Mouse (Mus musculus): ENCODE measurements at regions not wholly inside any gene's neighbourhood (a gene's known extent, or its start where the extent isn't known, plus 50 kb on each side); places are given as distances from the start of the nearest gene placed in this dataset.

DNA sequence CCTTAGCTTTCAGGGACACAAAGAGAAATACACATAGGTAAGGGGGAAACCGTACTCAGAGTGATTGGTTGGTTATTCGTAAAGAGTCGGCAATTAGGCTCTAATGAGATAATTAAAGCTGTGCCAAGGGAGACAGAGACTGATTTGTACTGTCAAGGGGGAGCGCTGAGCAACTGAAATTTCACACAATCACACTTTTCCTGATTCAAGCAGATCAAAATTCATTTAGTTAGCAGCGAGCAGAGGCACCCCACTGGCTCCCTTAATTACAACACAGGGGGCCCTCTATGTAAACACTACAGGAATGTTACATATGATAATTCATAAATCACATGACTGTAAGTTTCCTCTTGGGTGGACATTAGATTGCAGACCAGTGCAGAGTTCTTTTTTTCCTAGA is 180.5 kb downstream of the Phlda1 start:
- H3K27ac ChIP-seq, result no peak overlapping the region
- 0 out of 2 replicates have a peak, but pooled peaks have one; percentile 74 for ATAC-seq (replicated peaks)

GRCm38 (mm10) chr10:111689587-111689986 is 183.5 kb downstream of the Phlda1 start:
- no peak overlapping the region for H3K4me3 ChIP-seq
- ATAC-seq (replicated peaks), result no peak
- H3K27ac ChIP-seq, result no peak overlapping the region
- no peak overlapping the region for H3K4me2 ChIP-seq
- WGBS, result 77% methylated on average over 10 of the region's 10 CpGs
- no peaks in the 10 kb centered on the region for H3K9me3 ChIP-seq
- H3K27me3 ChIP-seq (replicated peaks), result no peaks in the 10 kb centered on the region; the same call in 1 of the 2 replicates
- no peak overlapping the region for H3K9ac ChIP-seq
- no peaks in the 10 kb centered on the region for H3K36me3 ChIP-seq (replicated peaks)
- peaks cover 10% of the 10 kb centered on the region for H3K4me1 ChIP-seq

More for the DNA sequence above, 180.5 kb downstream of the Phlda1 start:
- no peak overlapping the region for H3K4me3 ChIP-seq
- H3K27me3 ChIP-seq (replicated peaks), result no peaks in the 10 kb centered on the region; the same call in 1 of the 2 replicates
- H3K9me3 ChIP-seq, result no peaks in the 10 kb centered on the region
- no peak overlapping the region for H3K4me2 ChIP-seq
- peaks cover 2% of the 10 kb centered on the region; the same call in 1 of the 2 replicates for H3K4me1 ChIP-seq
- no peak overlapping the region for H3K9ac ChIP-seq
- 44% methylated on average over 5 of the region's 5 CpGs for WGBS
- H3K36me3 ChIP-seq (replicated peaks), result no peaks in the 10 kb centered on the region

GRCm38 (mm10) chr10:111693762-111694161 is 187.7 kb downstream of the Phlda1 start:
- H3K4me1 ChIP-seq, result peaks cover 12% of the 10 kb centered on the region
- H3K27me3 ChIP-seq (replicated peaks), result no peaks in the 10 kb centered on the region
- H3K9me3 ChIP-seq, result no peaks in the 10 kb centered on the region
- peak overlapping the region; percentile 71 for H3K27ac ChIP-seq
- no peak overlapping the region for H3K4me3 ChIP-seq
- no peaks in the 10 kb centered on the region for H3K36me3 ChIP-seq (replicated peaks)
- H3K4me2 ChIP-seq, result no peak overlapping the region
- ATAC-seq (replicated peaks), result no peak
- no peak overlapping the region for H3K9ac ChIP-seq

- Histone ChIP-seq H3K27me3 (replicated peaks) (no peaks in the 10 kb centered on the region), H3K4me2 (no peak overlapping the region), H3K9me3 (no peaks in the 10 kb centered on the region), H3K4me1 (peaks cover 12% of the 10 kb centered on the region), H3K4me3 (no peak overlapping the region), H3K9ac (no peak overlapping the region), H3K27ac (peak overlapping the region; percentile 71), H3K36me3 (replicated peaks) (no peaks in the 10 kb centered on the region)
- WGBS, result 59% methylated on average over 6 of the region's 6 CpGs
- peak; percentile 94 for ATAC-seq (replicated peaks)
Observed at GRCm38 (mm10) chr10:111694227-111695200, 188.4 kb downstream of the Phlda1 start.

DNA sequence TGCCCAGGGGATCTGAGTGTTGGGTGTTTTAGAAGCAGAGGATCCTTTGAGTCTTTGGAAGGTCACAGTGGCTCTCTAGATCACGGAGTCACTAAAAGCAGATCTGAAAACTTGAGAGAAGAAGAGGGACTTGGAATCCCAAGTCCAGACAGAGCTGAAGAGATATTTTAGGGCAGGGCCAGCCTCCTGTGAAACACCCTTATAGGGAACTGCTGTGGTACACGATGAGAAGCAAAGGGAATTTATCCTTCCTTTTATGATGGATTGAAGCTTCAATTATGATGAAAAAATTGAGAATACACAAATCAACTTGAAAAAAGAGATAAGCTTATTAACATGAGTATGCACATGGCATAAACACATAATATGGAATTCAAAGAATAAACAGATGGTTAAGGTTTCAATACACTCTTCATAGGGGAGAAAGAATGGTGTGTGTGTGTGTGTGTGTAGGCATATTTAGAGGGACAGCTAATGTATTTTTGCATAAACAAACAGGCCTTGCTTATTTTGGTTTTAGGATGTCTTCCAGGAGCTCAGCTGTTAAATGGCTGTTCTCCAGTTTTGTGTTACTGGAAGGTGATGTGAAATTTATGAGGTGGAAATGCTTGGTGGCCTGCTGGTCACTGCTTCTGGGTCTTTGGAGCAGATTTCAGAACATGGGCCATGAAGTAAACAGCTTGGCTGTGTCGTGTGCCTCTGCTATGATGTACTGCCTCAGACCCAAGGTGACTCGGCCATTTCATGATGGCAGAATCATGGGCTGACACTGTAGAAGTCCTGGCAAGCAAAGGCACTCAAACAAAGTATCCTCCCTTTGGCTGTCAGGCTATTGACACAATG is 190.1 kb downstream of the Phlda1 start:
- WGBS, result 81% methylated on average over 4 of the region's 4 CpGs
- no peaks in the 10 kb centered on the region for H3K9me3 ChIP-seq
- H3K4me3 ChIP-seq, result no peak overlapping the region
- no peaks in the 10 kb centered on the region for H3K36me3 ChIP-seq (replicated peaks)
- H3K4me2 ChIP-seq, result no peak overlapping the region
- H3K27ac ChIP-seq, result no peak overlapping the region
- no peak for ATAC-seq (replicated peaks)
- no peaks in the 10 kb centered on the region for H3K27me3 ChIP-seq (replicated peaks)
- H3K9ac ChIP-seq, result no peak overlapping the region
- H3K4me1 ChIP-seq, result peaks cover 12% of the 10 kb centered on the region

DNA sequence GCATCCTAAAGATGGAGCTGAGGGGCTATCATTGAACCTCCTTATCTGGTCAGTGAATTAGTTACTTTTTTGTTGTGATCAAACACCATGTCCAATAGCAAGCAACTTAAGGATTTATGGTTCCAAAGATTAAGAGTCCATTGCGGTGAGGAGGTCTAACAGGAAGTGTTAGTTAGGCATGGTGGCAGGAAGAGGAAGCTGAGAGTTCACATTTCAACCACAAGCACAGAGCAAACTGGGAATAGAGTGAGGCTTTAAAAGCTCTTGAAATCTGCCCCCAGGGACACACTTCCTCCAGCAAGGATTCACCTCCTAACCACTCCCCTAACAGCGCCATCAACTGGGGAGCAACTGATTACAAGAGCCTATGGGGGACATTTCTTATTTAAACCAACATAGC is 190.9 kb downstream of the Phlda1 start:
- Histone ChIP-seq H3K4me3 (no peak overlapping the region), H3K27ac (no peak overlapping the region), H3K36me3 (replicated peaks) (no peaks in the 10 kb centered on the region), H3K27me3 (replicated peaks) (no peaks in the 10 kb centered on the region), H3K9me3 (no peaks in the 10 kb centered on the region), H3K9ac (no peak overlapping the region), H3K4me2 (no peak overlapping the region), H3K4me1 (peaks cover 12% of the 10 kb centered on the region)
- WGBS, result 95% methylated on average over 2 of the region's 2 CpGs
- ATAC-seq (replicated peaks), result no peak

GRCm38 (mm10) chr10:111699557-111700508 is 193.7 kb downstream of the Phlda1 start:
- peak; percentile 68; the same call in 1 of the 2 replicates for ATAC-seq (replicated peaks)
- Histone ChIP-seq H3K27ac (peak overlapping the region; percentile 62), H3K4me2 (no peak overlapping the region), H3K4me3 (no peak overlapping the region), H3K27me3 (replicated peaks) (no peaks in the 10 kb centered on the region), H3K9ac (no peak overlapping the region), H3K9me3 (no peaks in the 10 kb centered on the region), H3K36me3 (replicated peaks) (no peaks in the 10 kb centered on the region), H3K4me1 (peaks cover 2% of the 10 kb centered on the region)
- 61% methylated on average over 16 of the region's 16 CpGs for WGBS

- Histone ChIP-seq H3K4me3 (no peak overlapping the region), H3K4me2 (no peak overlapping the region), H3K27ac (no peak overlapping the region), H3K27me3 (replicated peaks) (no peaks in the 10 kb centered on the region), H3K4me1 (no peaks in the 10 kb centered on the region; the same call in 1 of the 2 replicates), H3K9me3 (no peaks in the 10 kb centered on the region), H3K36me3 (replicated peaks) (no peaks in the 10 kb centered on the region), H3K9ac (no peak overlapping the region)
- no peak for ATAC-seq (replicated peaks)
- 69% methylated on average over 3 of the region's 3 CpGs for WGBS
Observed at GRCm38 (mm10) chr10:111700570-111700969, 194.5 kb downstream of the Phlda1 start.

GRCm38 (mm10) chr10:111701138-111701537 is 195.1 kb downstream of the Phlda1 start:
- WGBS, result 59% methylated on average over 4 of the region's 4 CpGs
- Histone ChIP-seq H3K27me3 (replicated peaks) (no peaks in the 10 kb centered on the region), H3K9me3 (no peaks in the 10 kb centered on the region), H3K4me1 (no peaks in the 10 kb centered on the region; the same call in 1 of the 2 replicates), H3K4me3 (no peak overlapping the region), H3K4me2 (no peak overlapping the region), H3K9ac (no peak overlapping the region), H3K27ac (no peak overlapping the region), H3K36me3 (replicated peaks) (no peaks in the 10 kb centered on the region)
- ATAC-seq (replicated peaks), result no peak

GRCm38 (mm10) chr10:111702435-111702834 is 196.3 kb downstream of the Phlda1 start:
- no peak overlapping the region for H3K4me2 ChIP-seq
- H3K36me3 ChIP-seq (replicated peaks), result no peaks in the 10 kb centered on the region
- ATAC-seq (replicated peaks), result no peak
- no peak overlapping the region for H3K4me3 ChIP-seq
- no peaks in the 10 kb centered on the region; the same call in 1 of the 2 replicates for H3K4me1 ChIP-seq
- 95% methylated on average over 6 of the region's 6 CpGs for WGBS
- H3K27me3 ChIP-seq (replicated peaks), result no peaks in the 10 kb centered on the region
- H3K9ac ChIP-seq, result no peak overlapping the region
- H3K27ac ChIP-seq, result no peak overlapping the region
- H3K9me3 ChIP-seq, result no peaks in the 10 kb centered on the region; the same call in 1 of the 2 replicates

DNA sequence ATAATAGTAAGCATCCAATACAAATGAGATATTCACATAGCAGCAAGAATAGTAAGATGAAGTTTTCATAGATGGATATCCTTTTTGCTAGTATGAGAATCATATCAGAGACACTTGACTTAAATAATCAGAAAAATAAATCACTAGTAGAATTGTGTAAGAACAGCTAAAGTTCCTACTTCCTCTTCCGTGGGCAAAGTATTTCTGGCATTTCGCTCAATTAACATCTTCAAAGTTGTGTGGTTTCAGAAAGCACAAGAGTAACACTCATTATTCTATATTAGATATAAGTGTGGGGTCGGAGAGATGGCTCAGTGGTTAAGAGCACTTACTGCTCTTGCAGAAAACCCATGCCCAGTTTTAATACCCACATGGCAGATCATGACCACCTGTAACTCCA is 197.4 kb downstream of the Phlda1 start:
- no peaks in the 10 kb centered on the region; the same call in 1 of the 2 replicates for H3K4me1 ChIP-seq
- no peak overlapping the region for H3K4me2 ChIP-seq
- no peak overlapping the region for H3K9ac ChIP-seq
- H3K27ac ChIP-seq, result no peak overlapping the region
- WGBS, result 92% methylated on average over 3 of the region's 3 CpGs
- no peak for ATAC-seq (replicated peaks)
- no peaks in the 10 kb centered on the region; the same call in 1 of the 2 replicates for H3K9me3 ChIP-seq
- no peaks in the 10 kb centered on the region for H3K27me3 ChIP-seq (replicated peaks)
- no peak overlapping the region for H3K4me3 ChIP-seq
- no peaks in the 10 kb centered on the region for H3K36me3 ChIP-seq (replicated peaks)
